Mouse (Mus musculus): Measurements from ENCODE around the gene Ttll1.

GRCm38 (mm10) chr15:83455034-83455433 is 55.7 kb downstream of the Ttll1 start:
- TF ChIP-seq CTCF (IDR thresholded peaks at IDR 0.05; ENCODE audit: extremely low read depth, insufficient read depth, insufficient read length, insufficient replicate concordance) (no peak), POLR2A (IDR thresholded peaks at IDR 0.05; ENCODE audit: low read depth, low read length) (no peak)
